Mouse (Mus musculus): Measurements from ENCODE around the gene Ext2. TPM values are rescaled to one million over a fixed set of nuclear protein-coding genes. Genes with fewer than 3 reads are reported as not detected.

Gene Ext2
- 22.6 TPM in 2 replicates for polyA plus RNA-seq (2015; fragmentation: Nextera tagmentation; extraction: Ambion mirVana)

GRCm38 (mm10) chr2:93822045-93822749 lies at the start of gene Ext2:
Gene Ext2 (minus strand): TSS chr2:93822568.
- Histone ChIP-seq H3K4me1 (ENCODE audit: insufficient read depth) (peaks cover 9% of the 10 kb centered on the region), H3K36me3 (replicated peaks; ENCODE audit: insufficient read depth, low read length) (no peaks in the 10 kb centered on the region), H3K9ac (replicated peaks) (peak within 1 kb of the TSS; percentile 87), H3K4me2 (ENCODE audit: low read depth, low read length) (peak within 1 kb of the TSS; percentile 94), H3K4me3 (ENCODE audit: low read depth, low read length) (peak within 1 kb of the TSS; percentile 85), H3K27ac (ENCODE audit: low read depth) (no peak within 1 kb of the TSS), H3K9me3 (ENCODE audit: low read length) (no peaks in the 10 kb centered on the region), H3K27me3 (ENCODE audit: insufficient read depth, low read length) (no peaks in the 10 kb centered on the region)
- TF ChIP-seq EP300 (IDR thresholded peaks at IDR 0.05; ENCODE audit: low read depth): no peak
- TF ChIP-seq CTCF (IDR thresholded peaks at IDR 0.05; ENCODE audit: low read depth): peak; percentile 99
- under 1% methylated on average over 49 of the region's 66 CpGs for WGBS (ENCODE audit: insufficient replicate concordance)
- ATAC-seq (peak; percentile 90), DNase-seq (peak; percentile 91)

DNA sequence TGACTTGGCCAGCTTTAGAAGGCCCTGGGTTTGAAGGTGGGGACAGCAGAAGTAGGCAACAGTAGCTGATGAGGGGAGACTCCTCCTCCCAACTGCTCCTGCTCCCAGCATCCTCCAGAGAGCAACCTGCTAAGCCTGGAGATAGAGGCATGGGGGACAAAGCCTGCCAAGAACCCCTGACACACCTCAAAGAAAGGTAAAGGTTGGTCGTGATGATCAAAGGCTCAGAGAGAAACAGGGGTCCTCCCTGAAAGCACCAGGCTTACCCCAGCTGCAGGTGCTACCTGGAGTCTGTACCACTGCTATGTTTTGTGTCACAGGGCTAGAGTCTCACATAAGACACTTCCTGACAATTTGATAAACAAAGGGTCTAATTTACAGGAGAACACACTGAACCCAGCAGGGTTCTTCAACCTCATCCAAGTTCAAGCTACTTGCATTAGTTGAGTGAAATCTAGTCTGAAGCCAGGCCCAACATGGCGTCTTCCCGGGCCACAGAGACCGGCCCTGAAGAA lies 49.1 kb upstream of the Ext2 start:
- H3K4me1 ChIP-seq (ENCODE audit: insufficient read depth): peaks cover 4% of the 10 kb centered on the region; the same call in 1 of the 2 replicates
- H3K27ac ChIP-seq (ENCODE audit: low read depth): no peak overlapping the region
- no peak overlapping the region for H3K4me3 ChIP-seq (ENCODE audit: low read depth, low read length)
- TF ChIP-seq EP300 (IDR thresholded peaks at IDR 0.05; ENCODE audit: low read depth) (no peak), CTCF (IDR thresholded peaks at IDR 0.05; ENCODE audit: low read depth) (no peak)
- H3K36me3 ChIP-seq (replicated peaks; ENCODE audit: insufficient read depth, low read length): no peaks in the 10 kb centered on the region
- no peaks in the 10 kb centered on the region for H3K27me3 ChIP-seq (ENCODE audit: insufficient read depth, low read length)
- H3K9me3 ChIP-seq (ENCODE audit: low read length): no peaks in the 10 kb centered on the region
- no peak overlapping the region for H3K9ac ChIP-seq (replicated peaks)
- H3K4me2 ChIP-seq (ENCODE audit: low read depth, low read length): no peak overlapping the region
- no peak for ATAC-seq
- WGBS (ENCODE audit: insufficient replicate concordance): 76% methylated on average over 4 of the region's 4 CpGs
- DNase-seq: no peak

DNA sequence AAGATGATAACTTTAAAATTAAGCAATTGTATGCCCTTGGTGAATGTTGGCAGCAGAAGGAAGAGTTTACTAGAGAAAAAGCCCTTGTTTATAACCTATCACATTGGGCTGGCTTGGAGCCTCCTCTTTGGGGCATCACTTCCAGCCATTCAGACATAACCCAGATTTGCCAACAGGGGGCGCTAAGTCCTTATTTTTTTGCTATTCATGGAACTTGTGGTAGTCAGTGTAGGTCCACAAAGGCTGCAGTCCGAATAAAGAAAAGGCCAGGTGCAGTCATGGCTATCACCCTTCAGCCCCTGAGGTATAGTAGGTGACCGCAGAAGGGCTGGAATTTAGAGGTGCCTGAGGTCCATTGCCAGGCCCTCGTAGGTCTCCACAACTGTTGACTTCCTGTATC lies 48.5 kb upstream of the Ext2 start:
- 38% methylated on average over 4 of the region's 4 CpGs for WGBS (ENCODE audit: insufficient replicate concordance)

DNA sequence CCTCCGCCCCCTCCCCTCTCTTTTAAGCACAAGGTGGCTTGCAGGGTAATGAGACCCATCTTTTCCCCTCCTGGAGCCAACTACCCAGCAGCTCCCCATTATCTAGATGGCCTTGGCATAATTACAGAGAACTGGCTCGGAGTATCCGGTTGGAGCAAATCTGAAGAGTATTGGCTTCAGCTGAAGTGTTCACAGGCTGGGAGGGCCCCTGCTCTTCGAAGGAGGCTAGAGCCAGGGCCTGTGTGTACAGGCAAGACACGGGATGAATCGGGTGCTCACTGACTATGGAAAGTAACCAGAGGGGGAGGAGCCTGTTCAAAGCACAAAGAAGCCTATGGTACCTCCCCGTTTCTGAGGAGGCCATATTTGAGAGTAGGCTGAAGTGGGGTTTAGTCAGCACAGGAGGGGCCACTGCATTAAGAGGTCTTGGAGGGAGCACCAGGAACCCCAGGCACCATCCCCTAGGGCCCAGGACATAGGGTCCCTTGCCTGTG lies 46.8 kb upstream of the Ext2 start, which contains the start of gene Accsl:
Gene Accsl, minus strand, starts transcription at position 51 of the 494 bp plus-strand sequence.
- no peaks in the 10 kb centered on the region for H3K9me3 ChIP-seq (ENCODE audit: low read length)
- H3K9ac ChIP-seq (replicated peaks): no peak within 1 kb of the TSS
- no peak within 1 kb of the TSS for H3K4me3 ChIP-seq (ENCODE audit: low read depth, low read length)
- TF ChIP-seq EP300 (IDR thresholded peaks at IDR 0.05; ENCODE audit: low read depth) (no peak), CTCF (IDR thresholded peaks at IDR 0.05; ENCODE audit: low read depth) (no peak)
- H3K4me1 ChIP-seq (ENCODE audit: insufficient read depth): peaks cover 4% of the 10 kb centered on the region; the same call in 1 of the 2 replicates
- WGBS (ENCODE audit: insufficient replicate concordance): 68% methylated on average over 7 of the region's 7 CpGs
- no peak for ATAC-seq
- H3K4me2 ChIP-seq (ENCODE audit: low read depth, low read length): no peak within 1 kb of the TSS
- DNase-seq: no peak
- no peaks in the 10 kb centered on the region for H3K36me3 ChIP-seq (replicated peaks; ENCODE audit: insufficient read depth, low read length)
- no peaks in the 10 kb centered on the region for H3K27me3 ChIP-seq (ENCODE audit: insufficient read depth, low read length)
- no peak within 1 kb of the TSS for H3K27ac ChIP-seq (ENCODE audit: low read depth)

More for the DNA sequence above, 48.5 kb upstream of the Ext2 start:
- Histone ChIP-seq H3K36me3 (replicated peaks; ENCODE audit: insufficient read depth, low read length) (no peaks in the 10 kb centered on the region), H3K9me3 (ENCODE audit: low read length) (no peaks in the 10 kb centered on the region), H3K9ac (replicated peaks) (no peak overlapping the region), H3K4me1 (ENCODE audit: insufficient read depth) (peaks cover 4% of the 10 kb centered on the region; the same call in 1 of the 2 replicates), H3K27me3 (ENCODE audit: insufficient read depth, low read length) (no peaks in the 10 kb centered on the region), H3K4me3 (ENCODE audit: low read depth, low read length) (no peak overlapping the region), H3K27ac (ENCODE audit: low read depth) (no peak overlapping the region), H3K4me2 (ENCODE audit: low read depth, low read length) (no peak overlapping the region)
- DNase-seq (peak; percentile 72), ATAC-seq (peak; percentile 36; the same call in 1 of the 2 replicates)
- TF ChIP-seq EP300 (IDR thresholded peaks at IDR 0.05; ENCODE audit: low read depth) (no peak), CTCF (IDR thresholded peaks at IDR 0.05; ENCODE audit: low read depth) (peak; percentile 67)

DNA sequence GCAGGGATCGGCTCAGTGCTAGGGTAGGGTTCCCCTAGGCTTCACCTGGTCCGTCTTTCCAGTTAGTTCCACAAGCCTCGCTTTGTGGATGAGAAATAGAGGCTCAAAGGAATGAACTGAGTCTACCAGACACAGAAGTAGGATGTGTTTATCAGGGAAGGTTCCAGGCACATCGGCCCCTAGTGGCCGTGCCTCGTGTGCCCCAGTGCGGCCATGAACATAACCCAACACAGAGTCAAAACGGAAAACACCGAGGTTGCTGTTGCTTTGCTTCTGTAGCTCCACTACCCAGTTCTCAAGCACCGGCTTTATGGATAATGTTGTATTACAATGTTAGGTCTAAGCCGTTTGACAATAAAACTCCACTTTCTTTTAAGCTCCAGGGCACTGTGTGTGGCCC lies 46.2 kb upstream of the Ext2 start:
- H3K27me3 ChIP-seq (ENCODE audit: insufficient read depth, low read length): no peaks in the 10 kb centered on the region

DNA sequence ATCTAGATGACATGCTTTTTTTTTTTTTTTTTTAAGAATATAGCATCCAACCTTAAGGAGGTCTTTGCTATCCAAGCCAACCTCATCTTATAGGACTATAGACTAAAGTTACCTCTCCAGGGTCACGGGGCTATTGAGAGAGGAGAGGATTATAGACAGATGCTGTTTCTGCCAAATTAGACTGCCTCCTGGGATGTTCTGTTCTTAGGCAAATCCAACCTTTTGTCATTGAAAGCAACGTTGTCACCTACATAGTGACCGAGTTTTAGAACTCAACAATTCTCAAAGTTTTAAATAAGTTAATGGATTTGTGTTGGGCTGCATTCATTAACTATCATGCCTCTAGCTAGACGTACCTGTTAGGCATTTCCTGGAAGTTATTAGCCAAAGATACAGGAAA lies 40.9 kb upstream of the Ext2 start:
- no peak overlapping the region for H3K27ac ChIP-seq (ENCODE audit: low read depth)
- no peak overlapping the region for H3K4me3 ChIP-seq (ENCODE audit: low read depth, low read length)
- H3K9ac ChIP-seq (replicated peaks): no peak overlapping the region
- H3K4me1 ChIP-seq (ENCODE audit: insufficient read depth): no peaks in the 10 kb centered on the region
- DNase-seq (no peak), ATAC-seq (no peak)
- no peaks in the 10 kb centered on the region for H3K27me3 ChIP-seq (ENCODE audit: insufficient read depth, low read length)
- no peaks in the 10 kb centered on the region for H3K36me3 ChIP-seq (replicated peaks; ENCODE audit: insufficient read depth, low read length)
- 62% methylated on average over 4 of the region's 4 CpGs for WGBS (ENCODE audit: insufficient replicate concordance)
- no peak overlapping the region for H3K4me2 ChIP-seq (ENCODE audit: low read depth, low read length)
- no peak for TF ChIP-seq EP300 (IDR thresholded peaks at IDR 0.05; ENCODE audit: low read depth)
- TF ChIP-seq CTCF (IDR thresholded peaks at IDR 0.05; ENCODE audit: low read depth): no peak
- no peaks in the 10 kb centered on the region for H3K9me3 ChIP-seq (ENCODE audit: low read length)

More for the DNA sequence above, 46.2 kb upstream of the Ext2 start:
- H3K9ac ChIP-seq (replicated peaks): no peak overlapping the region
- H3K9me3 ChIP-seq (ENCODE audit: low read length): no peaks in the 10 kb centered on the region
- H3K4me2 ChIP-seq (ENCODE audit: low read depth, low read length): no peak overlapping the region
- H3K4me1 ChIP-seq (ENCODE audit: insufficient read depth): peaks cover 4% of the 10 kb centered on the region; the same call in 1 of the 2 replicates
- no peak overlapping the region for H3K27ac ChIP-seq (ENCODE audit: low read depth)
- TF ChIP-seq EP300 (IDR thresholded peaks at IDR 0.05; ENCODE audit: low read depth): no peak
- TF ChIP-seq CTCF (IDR thresholded peaks at IDR 0.05; ENCODE audit: low read depth): 0 out of 2 replicates have a peak, but pooled peaks have one; percentile 6
- 72% methylated on average over 11 of the region's 11 CpGs for WGBS (ENCODE audit: insufficient replicate concordance)
- no peak overlapping the region for H3K4me3 ChIP-seq (ENCODE audit: low read depth, low read length)
- no peaks in the 10 kb centered on the region for H3K36me3 ChIP-seq (replicated peaks; ENCODE audit: insufficient read depth, low read length)
- ATAC-seq (no peak), DNase-seq (no peak)

Data from liver, postnatal 0 days (tissue).